Mouse (Mus musculus) CH12.LX (cell line): ENCODE measurements at regions not wholly inside any gene's neighbourhood (a gene's known extent, or its start where the extent isn't known, plus 50 kb on each side); places are given as distances from the start of the nearest gene placed in this dataset.
A peak's percentile ranks its signal among the peaks of the same experiment; 100 is the strongest.
"Not testable (repeated sequence)": the region's sequence is repeated elsewhere in the genome, so short reads cannot be mapped to it uniquely, and the experiment has no call there.

ENCODE experiments used
- DNase-seq: peaks from one replicate; pipeline ENCODE4 v3.0.0-alpha.2; 2013; ENCODE audit errors: extremely low read depth
- H3K27ac ChIP-seq: 2 replicates; pipeline ENCODE4 v1.5.1; 2012; ENCODE audit warnings: low read depth, mild to moderate bottlenecking, control low read depth, moderate library complexity; ENCODE audit not compliant: insufficient read depth
- H3K27me3 ChIP-seq: replicated peaks from 2 replicates; pipeline ENCODE3; 2012; ENCODE audit warnings: inconsistent platforms
- H3K36me3 ChIP-seq, 2 experiments: replicated peaks in 1 of 2; 2 replicates each; pipeline versions ENCODE3 to v1.6.1; 2012; ENCODE audit warnings: inconsistent platforms in 1 of 2, low read length in 1 of 2, mild to moderate bottlenecking in 1 of 2, mixed read lengths in 1 of 2, moderate library complexity in 1 of 2; ENCODE audit not compliant: control insufficient read depth in 1 of 2, insufficient read depth in 1 of 2
- H3K4me1 ChIP-seq, 2 experiments: 2 replicates each; pipeline ENCODE4 v1.6.1; 2012; ENCODE audit warnings: inconsistent platforms in 1 of 2, moderate library complexity in 1 of 2; ENCODE audit not compliant: insufficient read depth in 2 of 2, control insufficient read depth in 1 of 2
- H3K4me2 ChIP-seq: 2 replicates; pipeline ENCODE4 v1.6.1; 2012; ENCODE audit warnings: low read depth, mild to moderate bottlenecking, control low read depth; ENCODE audit not compliant: poor library complexity, insufficient read depth, severe bottlenecking
- H3K4me3 ChIP-seq, 3 experiments: fragments of 150-350 bp in 1 of 3; sonication (generic) in 1 of 3; replicated peaks in 1 of 3; 2 replicates each; pipeline versions ENCODE3 to v1.5.1; 2011 to 2012; ENCODE audit warnings: low read depth in 2 of 3, low read length in 2 of 3, mild to moderate bottlenecking in 2 of 3, moderate library complexity in 2 of 3, control low read depth in 1 of 3, improper control_type of control experiment in 1 of 3, inconsistent platforms in 1 of 3, mixed read lengths in 1 of 3; ENCODE audit not compliant: poor library complexity in 1 of 3
- H3K79me2 ChIP-seq: replicated peaks from 2 replicates; pipeline ENCODE4 v1.6.1; 2012; ENCODE audit warnings: mild to moderate bottlenecking, moderate library complexity; ENCODE audit not compliant: control insufficient read depth, poor library complexity, insufficient read depth, severe bottlenecking; ENCODE audit errors: extremely low read depth
- H3K9ac ChIP-seq: 2 replicates; pipeline ENCODE4 v1.6.1; 2012; ENCODE audit warnings: low read depth, mild to moderate bottlenecking, control low read depth, moderate library complexity; ENCODE audit not compliant: insufficient read depth
- H3K9me3 ChIP-seq: replicated peaks from 2 replicates; pipeline ENCODE3; 2012; ENCODE audit warnings: low read length, inconsistent platforms, mixed read lengths
- CHD2 ChIP-seq: IDR thresholded peaks from 2 replicates; pipeline ENCODE4 v1.6.1; 2011; ENCODE audit warnings: low read length, improper control_type of control experiment
- CTCF ChIP-seq, 2 experiments: IDR thresholded peaks in 1 of 2; conservative IDR thresholded peaks in 1 of 2; 2 replicates each; pipeline ENCODE4 v1.5.1; 2011 to 2012; ENCODE audit warnings: low read depth in 2 of 2, low read length in 2 of 2, improper control_type of control experiment in 1 of 2, inconsistent platforms in 1 of 2, mild to moderate bottlenecking in 1 of 2, moderate library complexity in 1 of 2
- E2F4 ChIP-seq: IDR thresholded peaks from 2 replicates; pipeline ENCODE4 v1.6.1; 2011; ENCODE audit warnings: low read depth, low read length, improper control_type of control experiment; ENCODE audit not compliant: insufficient replicate concordance
- JUND ChIP-seq: conservative IDR thresholded peaks from 2 replicates; pipeline ENCODE4 v1.6.1; 2011; ENCODE audit warnings: low read depth, low read length, improper control_type of control experiment
- KAT2A ChIP-seq: IDR thresholded peaks from 2 replicates; pipeline ENCODE4 v1.6.1; 2012; ENCODE audit warnings: low read length, improper control_type of control experiment, inconsistent platforms; ENCODE audit not compliant: insufficient replicate concordance
- MAFK ChIP-seq: IDR thresholded peaks from 2 replicates; pipeline ENCODE4 v1.6.1; 2011; ENCODE audit warnings: low read length, improper control_type of control experiment; ENCODE audit not compliant: insufficient replicate concordance
- MEF2A ChIP-seq: IDR thresholded peaks from 2 replicates; pipeline ENCODE4 v1.6.1; 2014; ENCODE audit warnings: low read depth, mild to moderate bottlenecking, inconsistent platforms, low read length, improper control_type of control experiment, borderline replicate concordance
- MXI1 ChIP-seq: IDR thresholded peaks from 2 replicates; pipeline ENCODE4 v1.6.1; 2011; ENCODE audit warnings: mild to moderate bottlenecking, low read depth, low read length, improper control_type of control experiment
- POLR2AphosphoS2 ChIP-seq: IDR thresholded peaks from 2 replicates; pipeline ENCODE4 v1.6.1; 2011; ENCODE audit warnings: low read depth, low read length, improper control_type of control experiment
- SIN3A ChIP-seq: IDR thresholded peaks from 2 replicates; pipeline ENCODE4 v1.6.1; 2012; ENCODE audit warnings: low read length, improper control_type of control experiment, inconsistent platforms
- ZC3H11A ChIP-seq: IDR thresholded peaks from 2 replicates; pipeline ENCODE4 v1.6.1; 2012; ENCODE audit warnings: low read depth, mild to moderate bottlenecking, inconsistent platforms, low read length, improper control_type of control experiment
- ZMIZ1 ChIP-seq: IDR thresholded peaks from 2 replicates; pipeline ENCODE4 v1.6.1; 2012; ENCODE audit warnings: low read depth, mild to moderate bottlenecking, inconsistent platforms, low read length, improper control_type of control experiment
- dilution Hi-C: fragments of 300-500 bp; cut with MboI; formaldehyde crosslinking; loops from 2 replicates; pipeline ENCODE4 v1.14.3; 2020; ENCODE audit warnings: low sequenced_read_pairs; ENCODE audit not compliant: extremely low pct_unique_long_range_greater_than_20kb, extremely low pct_ligation_motif_present
- in situ Hi-C: fragments of 300-500 bp; cut with MboI; formaldehyde crosslinking; loops from 3 replicates; pipeline ENCODE4 v1.14.3; 2019; ENCODE audit warnings: low sequenced_read_pairs, low pct_ligation_motif_present, low pct_unique_long_range_greater_than_20kb, mixed read lengths

- TF ChIP-seq POLR2AphosphoS2 (no peak), CTCF (conservative IDR thresholded peaks at IDR 0.05 in 1 of 2, IDR thresholded peaks at IDR 0.05 in 1 of 2; ENCODE audit: low read depth in 2 of 2, low read length in 2 of 2) (no peak), E2F4 (no peak), SIN3A (0 out of 2 replicates have a peak, but pooled peaks have one; percentile 32), KAT2A (no peak)
- TF ChIP-seq, all 38 proteins: peak for 9
Measured at GRCm38 (mm10) chr10:99592220-99592619, 167.2 kb downstream of the Csl start (continued).

- in situ Hi-C loops = no loop called here
- Histone ChIP-seq H3K9ac (no peak overlapping the region), H3K9me3 (peaks cover 3% of the 10 kb centered on the region), H3K4me2 (no peak overlapping the region), H3K4me3 (no peak overlapping the region), H3K4me1 (peaks cover 6 to 13% of the 10 kb centered on the region in 2 experiments), H3K79me2 (no peaks in the 10 kb centered on the region), H3K27me3 (no peaks in the 10 kb centered on the region), H3K27ac (no peak overlapping the region), H3K36me3 (no peaks in the 10 kb centered on the region)
- dilution Hi-C loops = no loop called here
- no peak for TF ChIP-seq JUND
- no peak for TF ChIP-seq CHD2
- no peak for TF ChIP-seq ZMIZ1
- TF ChIP-seq MEF2A = no peak
- no peak for TF ChIP-seq MAFK
- no peak for TF ChIP-seq MXI1
- no peak for TF ChIP-seq ZC3H11A
- no peak for DNase-seq
Measured at GRCm38 (mm10) chr10:99595659-99596058, 163.8 kb downstream of the Csl start.

GRCm38 (mm10) chr10:99599142-99600120, 160.0 kb downstream of the Csl start:
- H3K9me3 ChIP-seq, H3K4me2 ChIP-seq, in situ Hi-C loops, H3K9ac ChIP-seq, H3K4me3 ChIP-seq, H3K27ac ChIP-seq, H3K27me3 ChIP-seq, DNase-seq, H3K36me3 ChIP-seq, H3K4me1 ChIP-seq, H3K79me2 ChIP-seq, dilution Hi-C loops: not testable (repeated sequence)
